Mouse (Mus musculus) liver, embryonic 18 days (tissue): ENCODE data around the gene Gm8298. TPM values are rescaled to one million over a fixed set of nuclear protein-coding genes. Genes with fewer than 3 reads are reported as not detected.

Experiments used
- polyA plus RNA-seq: library from polyadenylated mRNA; depleted of rRNA; stranded (reverse); fragments of >200 nt; gene quantifications from 2 replicates; pipeline ENCODE4 v1.2.3, GENCODE M21; 2012; rRNA removed

Gm8298 gene
- polyA plus RNA-seq = not detected in 2 replicates

GRCm38 (mm10) chr3:59860751-59861150 lies at the start of gene Gm8298:
Gene Gm8298 (plus strand): TSS chr3:59861051.

GRCm38 (mm10) chr3:59924914-59925313 lies 64.1 kb downstream of the Gm8298 start, which contains the start of gene C130079G13Rik:
Gene C130079G13Rik (plus strand): TSS chr3:59925214.

Other genes starting within 250 kb of the Gm8298 start
- not detected in 2 replicates for gene Gm5538, start 131.3 kb upstream of the Gm8298 start, polyA plus RNA-seq
- not detected in 2 replicates for gene C130079G13Rik, start 64.2 kb downstream of the Gm8298 start, polyA plus RNA-seq
- not detected in 2 replicates for gene Aadacl2, start 145.7 kb downstream of the Gm8298 start, polyA plus RNA-seq
- gene Aadac, start 164.7 kb downstream of the Gm8298 start, polyA plus RNA-seq = 232 and 290 TPM in 2 replicates
- gene Sucnr1, start 220.8 kb downstream of the Gm8298 start, polyA plus RNA-seq = 0.16 and 0.32 TPM in 2 replicates